Mouse (Mus musculus) stomach, postnatal 0 days (tissue): ENCODE results near the gene Map2k3.

Experiments
- CTCF ChIP-seq: IDR thresholded peaks from 2 replicates; pipeline ENCODE4 v1.5.1; 2016; ENCODE audit warnings: antibody characterized with exemption, low read depth, mild to moderate bottlenecking, moderate library complexity
- EP300 ChIP-seq: optimal IDR thresholded peaks from 2 replicates; pipeline ENCODE3; 2016; ENCODE audit warnings: antibody characterized with exemption

DNA sequence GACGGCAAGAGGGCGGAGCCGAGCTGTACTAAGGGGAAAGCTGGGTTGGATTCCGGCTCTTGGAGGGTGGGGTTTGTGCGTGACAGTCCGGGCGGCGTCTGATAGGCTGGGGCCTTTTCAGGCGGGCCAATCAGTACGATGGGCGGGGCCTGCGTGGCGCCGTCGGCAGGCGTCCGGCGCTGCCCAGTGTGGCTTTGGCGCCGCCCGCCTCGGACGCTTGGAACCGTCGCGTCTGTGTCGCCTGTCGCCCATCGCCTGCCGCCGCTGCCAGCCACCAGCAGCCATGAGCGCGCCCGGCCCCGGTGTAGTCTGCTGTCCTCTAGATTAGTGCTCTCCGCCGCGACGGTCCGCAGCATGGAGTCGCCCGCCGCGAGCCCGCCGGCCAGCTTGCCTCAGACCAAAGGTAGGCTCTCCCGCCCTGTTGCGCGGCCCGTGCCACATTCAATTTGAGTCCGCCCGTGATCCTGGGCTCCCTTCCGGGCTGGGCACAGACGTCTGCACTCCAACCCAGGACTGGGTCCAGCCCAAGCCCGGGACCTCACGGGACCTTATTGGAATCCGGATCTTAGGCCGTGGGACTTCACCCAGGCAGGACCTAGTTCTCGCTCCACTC, at the start of gene Map2k3:
- no peak; the same call in 1 of the 2 replicates for TF ChIP-seq CTCF
- no peak for TF ChIP-seq EP300
